Mouse (Mus musculus) liver, adult 2 months (tissue): ENCODE measurements around the gene Fam173a. TPM values are rescaled to one million over a fixed set of nuclear protein-coding genes. Genes with fewer than 3 reads are reported as not detected.
A peak's percentile ranks its signal among the peaks of the same experiment; 100 is the strongest.
"Not testable (repeated sequence)": the region's sequence is repeated elsewhere in the genome, so short reads cannot be mapped to it uniquely, and the experiment has no call there.

ENCODE experiments used
- DNase-seq: peaks from one replicate; pipeline ENCODE4 v3.0.0-alpha.2; 2011; ENCODE audit warnings: low read depth, low spot score; ENCODE audit errors: extremely low read depth
- H3K27ac ChIP-seq: fragments of 200-500 bp; replicated peaks from 2 replicates; pipeline ENCODE4 v1.5.1; 2012; ENCODE audit warnings: low read depth, mild to moderate bottlenecking, control low read depth, inconsistent platforms, low read length; ENCODE audit not compliant: insufficient read depth
- H3K27me3 ChIP-seq: fragments of 200-500 bp; 2 replicates; pipeline ENCODE4 v1.6.1; 2012; ENCODE audit warnings: mild to moderate bottlenecking, moderate library complexity, low read length, inconsistent platforms; ENCODE audit not compliant: control insufficient read depth, insufficient read depth
- H3K36me3 ChIP-seq: fragments of 200-500 bp; 2 replicates; pipeline ENCODE4 v1.6.1; 2012; ENCODE audit warnings: low read length, inconsistent platforms; ENCODE audit not compliant: control insufficient read depth, insufficient read depth
- H3K4me1 ChIP-seq: fragments of 200-500 bp; 2 replicates; pipeline ENCODE4 v1.6.1; 2011; ENCODE audit warnings: low read length; ENCODE audit not compliant: control insufficient read depth, insufficient read depth
- H3K4me3 ChIP-seq: fragments of 200-500 bp; 2 replicates; pipeline ENCODE4 v1.5.1; 2011; ENCODE audit warnings: low read depth, mild to moderate bottlenecking, control low read depth, low read length, moderate library complexity; ENCODE audit not compliant: insufficient read depth
- H3K79me2 ChIP-seq: fragments of 200-500 bp; 2 replicates; pipeline ENCODE4 v1.6.1; 2012; ENCODE audit warnings: inconsistent platforms, mild to moderate bottlenecking, low read length, moderate library complexity; ENCODE audit not compliant: control insufficient read depth, insufficient read depth
- H3K9ac ChIP-seq: fragments of 200-500 bp; 2 replicates; pipeline ENCODE4 v1.6.1; 2012; ENCODE audit warnings: low read depth, mild to moderate bottlenecking, control low read depth, inconsistent platforms, low read length
- CTCF ChIP-seq: fragments of 200-500 bp; IDR thresholded peaks from 2 replicates; pipeline ENCODE4 v1.5.1; 2011; ENCODE audit warnings: low read depth, low read length, control low read depth
- POLR2A ChIP-seq: fragments of 200-500 bp; IDR thresholded peaks from 2 replicates; pipeline ENCODE4 v1.6.1; 2011; ENCODE audit warnings: low read length, control low read depth; ENCODE audit not compliant: insufficient read depth; ENCODE audit errors: extremely low read depth
- WGBS: fragments of 180-500 bp; shearing (Covaris S2); methylation state at CpG from one replicate; pipeline ENCODE4 v1.1.7; 2018; 5-methylcytosine and 5-hydroxymethylcytosine counted together
- polyA plus RNA-seq: library from polyadenylated mRNA; depleted of rRNA; stranded (reverse); fragments of >200 nt; gene quantifications from 2 replicates; pipeline ENCODE4 v1.2.3, GENCODE M21; 2012
- total RNA-seq: library from RNA; depleted of rRNA; stranded (reverse); fragments of >200 nt; gene quantifications from 2 replicates; pipeline ENCODE4 v1.2.3, GENCODE M21; 2014

The Fam173a gene
- total and polyA plus RNA-seq, 2 experiments: 69.3 to 106 TPM

- H3K27me3 ChIP-seq: peaks cover 13% of the 10 kb centered on the region
These were observed 16.3 kb upstream of the Fam173a start, which contains the start of gene Fbxl16 for GRCm38 (mm10) chr17:25808789-25809605. Gene Fbxl16 (plus strand): TSS chr17:25809085.

GRCm38 (mm10) chr17:25808028-25808427 is 15.3 kb upstream of the Fam173a start:
- H3K4me3 ChIP-seq: no peak overlapping the region
- no peaks in the 10 kb centered on the region for H3K79me2 ChIP-seq
- no peak for DNase-seq
- no peak overlapping the region for H3K9ac ChIP-seq
- no peak overlapping the region for H3K27ac ChIP-seq
- TF ChIP-seq CTCF (no peak), POLR2A (no peak)
- H3K36me3 ChIP-seq: no peaks in the 10 kb centered on the region
- WGBS: 53% methylated on average over 5 of the region's 5 CpGs
- H3K27me3 ChIP-seq: peaks cover 15% of the 10 kb centered on the region
- peaks cover 3% of the 10 kb centered on the region; the same call in 1 of the 2 replicates for H3K4me1 ChIP-seq

More at GRCm38 (mm10) chr17:25808789-25809605, 16.3 kb upstream of the Fam173a start, which contains the start of gene Fbxl16:
- TF ChIP-seq POLR2A: no peak
- no peak for TF ChIP-seq CTCF
- 1% methylated on average over 97 of the region's 100 CpGs for WGBS
- Histone ChIP-seq H3K27ac (no peak within 1 kb of the TSS), H3K4me3 (peak within 1 kb of the TSS; percentile 52; the same call in 1 of the 2 replicates), H3K79me2 (no peaks in the 10 kb centered on the region), H3K4me1 (peaks cover 3% of the 10 kb centered on the region; the same call in 1 of the 2 replicates), H3K36me3 (no peaks in the 10 kb centered on the region), H3K9ac (peak within 1 kb of the TSS; percentile 45)
- DNase-seq: no peak

- H3K4me3 ChIP-seq, H3K27ac ChIP-seq, H3K9ac ChIP-seq, DNase-seq, H3K79me2 ChIP-seq, H3K36me3 ChIP-seq, H3K4me1 ChIP-seq: not testable (repeated sequence)
- WGBS: 52% methylated on average over 2 of the region's 2 CpGs
- H3K27me3 ChIP-seq: peaks cover 18% of the 10 kb centered on the region
These were observed 14.8 kb upstream of the Fam173a start for GRCm38 (mm10) chr17:25807452-25807851.

- 88% methylated on average over 4 of the region's 4 CpGs for WGBS
- Histone ChIP-seq H3K79me2 (no peaks in the 10 kb centered on the region), H3K27me3 (peaks cover 18% of the 10 kb centered on the region), H3K4me1 (peaks cover 3% of the 10 kb centered on the region; the same call in 1 of the 2 replicates), H3K4me3 (no peak overlapping the region), H3K27ac (no peak overlapping the region), H3K36me3 (no peaks in the 10 kb centered on the region), H3K9ac (no peak overlapping the region)
- TF ChIP-seq CTCF (no peak), POLR2A (no peak)
- DNase-seq: no peak
These were observed 13.8 kb upstream of the Fam173a start for GRCm38 (mm10) chr17:25806507-25806906.

- Histone ChIP-seq H3K36me3 (no peaks in the 10 kb centered on the region), H3K27ac (no peak overlapping the region), H3K9ac (no peak overlapping the region), H3K4me3 (no peak overlapping the region), H3K79me2 (no peaks in the 10 kb centered on the region), H3K4me1 (no peaks in the 10 kb centered on the region), H3K27me3 (peaks cover 5% of the 10 kb centered on the region; the same call in 1 of the 2 replicates)
- 14% methylated on average over 10 of the region's 10 CpGs for WGBS
- TF ChIP-seq POLR2A (no peak), CTCF (no peak)
- DNase-seq: no peak
These were observed 10.3 kb upstream of the Fam173a start for GRCm38 (mm10) chr17:25802825-25803517.
